Mouse (Mus musculus) neural tube, embryonic 14.5 days (tissue): ENCODE data around the gene Prps1. TPM values are rescaled to one million over a fixed set of nuclear protein-coding genes. Genes with fewer than 3 reads are reported as not detected.

Experiments
- ATAC-seq: fragments of 200-750 bp; cut with Nextera tagmentation; 2 replicates; pipeline ENCODE4 v1.8.0; 2017; ENCODE audit warnings: low read depth, mild to moderate bottlenecking, moderate TSS enrichment, moderate library complexity
- H3K27ac ChIP-seq: fragments of 300-500 bp; sonication (generic); 2 replicates; pipeline ENCODE4 v1.5.1; 2014; ENCODE audit warnings: low read depth, mild to moderate bottlenecking, control low read depth, low read length, moderate library complexity, mixed read lengths
- H3K27me3 ChIP-seq: fragments of 300-500 bp; sonication (generic); 2 replicates; pipeline ENCODE4 v1.6.1; 2014; ENCODE audit warnings: low read length; ENCODE audit not compliant: control insufficient read depth, insufficient read depth
- H3K36me3 ChIP-seq: fragments of 300-500 bp; sonication (generic); 2 replicates; pipeline ENCODE4 v1.6.1; 2014; ENCODE audit warnings: low read length, mixed read lengths; ENCODE audit not compliant: control insufficient read depth, insufficient read depth
- H3K4me1 ChIP-seq: fragments of 300-500 bp; sonication (generic); 2 replicates; pipeline ENCODE4 v1.6.1; 2014; ENCODE audit warnings: low read length; ENCODE audit not compliant: control insufficient read depth, insufficient read depth
- H3K4me2 ChIP-seq: fragments of 300-500 bp; sonication (generic); 2 replicates; pipeline ENCODE4 v1.6.1; 2014; ENCODE audit warnings: mild to moderate bottlenecking, low read depth, low read length, control low read depth
- H3K4me3 ChIP-seq: fragments of 300-500 bp; sonication (generic); 2 replicates; pipeline ENCODE4 v1.5.1; 2014; ENCODE audit warnings: low read depth, low read length, control low read depth, mixed read lengths
- H3K9ac ChIP-seq: fragments of 300-500 bp; sonication (generic); replicated peaks from 2 replicates; pipeline ENCODE4 v1.6.1; 2014; ENCODE audit warnings: low read depth, mild to moderate bottlenecking, control low read depth, low read length, mixed read lengths
- H3K9me3 ChIP-seq: fragments of 300-500 bp; sonication (generic); 2 replicates; pipeline ENCODE4 v1.6.1; 2016; ENCODE audit warnings: low read length; ENCODE audit not compliant: control insufficient read depth
- WGBS: fragments of 180-500 bp; shearing (Covaris S2); extraction: QIAGEN DNeasy Blood & Tissue Kit; methylation state at CpG from one replicate; pipeline ENCODE4 v1.1.7; 2014; 5-methylcytosine and 5-hydroxymethylcytosine counted together
- polyA plus RNA-seq: library from polyadenylated mRNA; unstranded; fragments of >200 nt; fragmentation: Nextera tagmentation; extraction: Ambion mirVana; gene quantifications from 2 replicates; pipeline ENCODE4 v1.2.1, GENCODE M21; 2014

The Prps1 gene
- polyA plus RNA-seq, result 89.1 and 98.9 TPM in 2 replicates

DNA sequence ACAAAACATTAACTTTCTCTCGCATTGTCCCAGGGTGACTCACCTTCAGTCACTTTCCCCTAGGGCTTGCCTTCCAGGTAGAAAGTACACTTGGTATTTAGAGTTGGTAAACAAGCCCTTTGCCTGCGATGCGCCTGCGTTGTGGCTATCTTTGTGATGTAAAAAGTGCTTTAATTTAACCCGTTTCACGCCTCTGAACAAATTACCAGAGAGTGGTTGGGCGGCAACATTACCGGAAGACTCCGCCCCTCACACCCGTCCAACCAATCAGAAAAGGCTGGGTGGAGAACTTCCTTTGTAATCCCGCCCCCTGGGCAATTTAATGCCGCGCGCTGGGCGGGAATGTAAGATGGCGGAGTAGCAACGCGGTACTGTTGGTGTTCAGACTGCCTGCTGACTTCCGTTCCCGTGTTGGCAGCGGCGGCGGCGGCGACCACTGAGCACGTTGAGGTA is at the start of gene Prps1:
Prps1 (plus strand) TSS at position 335 of the 453 bp plus-strand sequence.
- 16% methylated on average over 26 of the region's 26 CpGs for whole genome bisulfite sequencing
- peak within 1 kb of the TSS; percentile 28; the same call in 1 of the 2 replicates for H3K27ac ChIP-seq
- peak within 1 kb of the TSS; percentile 55 for H3K4me2 ChIP-seq
- peak within 1 kb of the TSS; percentile 53 for H3K9ac ChIP-seq
- no peaks in the 10 kb centered on the region for H3K27me3 ChIP-seq
- no peaks in the 10 kb centered on the region for H3K9me3 ChIP-seq
- peak within 1 kb of the TSS; percentile 48 for H3K4me3 ChIP-seq
- H3K4me1 ChIP-seq, result no peaks in the 10 kb centered on the region
- ATAC-seq, result peak; percentile 98
- H3K36me3 ChIP-seq, result no peaks in the 10 kb centered on the region

DNA sequence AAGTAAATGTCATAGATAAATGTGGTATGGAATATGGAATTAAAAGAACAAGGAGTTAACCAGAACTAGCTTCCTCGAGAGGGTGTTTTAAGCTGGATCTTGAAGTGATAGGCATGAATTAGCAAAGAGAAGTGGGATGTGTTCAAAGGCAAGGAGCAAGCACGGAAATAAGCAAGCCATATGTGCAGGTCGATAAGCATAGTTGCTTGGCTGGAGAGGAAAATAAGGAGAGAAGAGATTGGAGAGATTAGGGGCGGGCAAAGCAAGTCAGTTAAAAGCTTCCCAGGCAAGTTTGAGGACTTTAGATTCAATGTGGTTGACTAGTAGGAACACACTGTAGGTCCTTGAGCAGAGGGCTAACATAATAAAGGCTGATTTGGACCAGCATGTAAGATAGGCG is 48.8 kb upstream of the Prps1 start:
- 85% methylated on average over 5 of the region's 5 CpGs for WGBS

DNA sequence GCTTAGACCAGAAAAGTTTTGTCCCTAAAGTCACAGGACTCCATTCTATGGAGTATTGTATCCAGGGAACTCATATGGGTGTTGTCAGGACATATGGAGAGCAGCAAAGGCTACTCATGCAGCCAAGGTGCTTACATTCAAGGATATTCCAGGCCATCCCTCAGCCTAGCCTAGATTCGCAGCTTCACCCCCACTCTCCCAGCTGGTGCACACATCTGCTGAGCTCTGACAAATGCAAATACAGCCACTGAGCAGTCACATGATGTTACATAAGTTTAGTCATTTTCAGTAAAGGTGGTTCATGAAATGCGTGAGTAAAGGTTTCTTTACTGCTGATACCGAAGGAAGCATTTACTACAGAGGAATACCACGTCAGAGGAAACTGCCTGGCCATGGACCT is 37.9 kb upstream of the Prps1 start:
- Histone ChIP-seq H3K9me3 (no peaks in the 10 kb centered on the region), H3K27me3 (peaks cover 3% of the 10 kb centered on the region; the same call in 1 of the 2 replicates), H3K9ac (no peak overlapping the region), H3K27ac (no peak overlapping the region), H3K4me2 (no peak overlapping the region), H3K4me1 (no peaks in the 10 kb centered on the region), H3K4me3 (no peak overlapping the region), H3K36me3 (no peaks in the 10 kb centered on the region)
- 80% methylated on average over 4 of the region's 4 CpGs for WGBS
- ATAC-seq, result no peak

More for the DNA sequence above, 48.8 kb upstream of the Prps1 start:
- Histone ChIP-seq H3K9ac (no peak overlapping the region), H3K4me3 (no peak overlapping the region), H3K9me3 (no peaks in the 10 kb centered on the region), H3K27me3 (no peaks in the 10 kb centered on the region), H3K27ac (no peak overlapping the region), H3K4me2 (no peak overlapping the region), H3K4me1 (no peaks in the 10 kb centered on the region), H3K36me3 (no peaks in the 10 kb centered on the region)
- ATAC-seq, result no peak

DNA sequence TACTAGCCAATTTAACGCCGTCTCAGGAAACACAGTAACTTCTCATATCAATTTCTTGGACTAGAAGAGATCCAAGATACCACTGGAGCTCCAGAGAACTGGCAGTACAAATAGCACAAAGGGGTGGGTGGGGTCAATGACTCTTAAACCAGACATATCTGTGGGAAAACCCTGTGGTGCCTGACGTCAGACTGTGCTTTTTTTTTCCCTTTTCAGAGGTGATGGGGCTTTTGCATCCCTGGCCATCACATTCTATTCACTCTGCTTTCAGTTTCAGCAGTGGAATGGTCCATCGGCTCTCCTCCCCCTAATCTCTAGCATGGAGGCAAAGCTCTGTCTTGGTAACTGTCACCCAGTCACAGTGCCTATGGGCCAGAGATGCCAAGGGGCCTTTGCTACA is 29.3 kb upstream of the Prps1 start:
- Histone ChIP-seq H3K9me3 (no peaks in the 10 kb centered on the region), H3K27me3 (no peaks in the 10 kb centered on the region), H3K36me3 (no peaks in the 10 kb centered on the region), H3K9ac (no peak overlapping the region), H3K4me1 (no peaks in the 10 kb centered on the region), H3K27ac (no peak overlapping the region), H3K4me3 (no peak overlapping the region), H3K4me2 (no peak overlapping the region)
- 74% methylated on average over 4 of the region's 4 CpGs for WGBS
- ATAC-seq, result no peak

DNA sequence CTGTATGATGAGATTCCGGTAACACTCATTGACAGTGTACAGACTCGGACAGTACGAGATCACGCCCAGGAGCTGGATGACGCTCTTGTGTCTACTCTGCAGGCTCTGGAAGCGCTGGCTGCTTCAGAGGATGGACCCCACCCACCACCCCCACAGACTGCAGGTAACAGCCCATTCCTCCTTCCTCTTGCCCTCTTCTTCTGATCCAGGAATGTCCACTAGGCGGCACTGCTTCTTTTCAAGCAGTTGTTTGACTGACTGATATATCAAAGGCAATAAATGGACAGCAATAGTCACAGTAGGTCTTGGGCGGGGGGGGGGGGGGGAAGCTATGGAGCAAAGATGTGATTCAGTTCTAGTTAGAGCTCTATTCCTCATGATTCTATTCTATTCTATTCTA is 28.2 kb upstream of the Prps1 start:
- no peak for ATAC-seq
- Histone ChIP-seq H3K27me3 (no peaks in the 10 kb centered on the region), H3K9me3 (no peaks in the 10 kb centered on the region), H3K4me1 (no peaks in the 10 kb centered on the region), H3K27ac (no peak overlapping the region), H3K36me3 (no peaks in the 10 kb centered on the region), H3K4me3 (no peak overlapping the region), H3K4me2 (no peak overlapping the region), H3K9ac (no peak overlapping the region)
- 76% methylated on average over 7 of the region's 8 CpGs for WGBS

DNA sequence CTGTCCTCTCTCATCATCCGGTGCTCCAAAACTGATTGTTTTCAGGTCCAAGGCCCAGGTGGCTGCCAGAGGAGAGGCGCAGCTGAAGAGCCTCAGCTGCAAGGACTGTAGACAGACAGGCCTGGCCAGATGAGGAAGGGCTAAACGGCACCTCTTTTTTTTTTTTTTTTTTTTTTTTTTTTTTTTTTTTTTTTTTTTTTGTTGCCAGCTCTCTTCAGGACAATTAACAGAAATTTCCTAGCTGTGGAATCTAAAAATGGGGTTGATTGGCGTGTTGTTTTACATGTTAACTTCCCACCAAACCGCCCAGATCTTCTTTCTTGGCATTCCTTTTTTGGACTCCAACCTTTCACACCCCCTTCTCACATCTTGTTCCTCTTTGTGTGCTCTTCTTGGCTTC is 26.4 kb upstream of the Prps1 start:
- no peak overlapping the region for H3K4me2 ChIP-seq
- no peaks in the 10 kb centered on the region for H3K9me3 ChIP-seq
- WGBS, result 80% methylated on average over 5 of the region's 5 CpGs
- H3K9ac ChIP-seq, result no peak overlapping the region
- H3K4me3 ChIP-seq, result no peak overlapping the region
- H3K36me3 ChIP-seq, result no peaks in the 10 kb centered on the region
- no peak for ATAC-seq
- H3K4me1 ChIP-seq, result no peaks in the 10 kb centered on the region
- no peaks in the 10 kb centered on the region for H3K27me3 ChIP-seq
- H3K27ac ChIP-seq, result no peak overlapping the region

DNA sequence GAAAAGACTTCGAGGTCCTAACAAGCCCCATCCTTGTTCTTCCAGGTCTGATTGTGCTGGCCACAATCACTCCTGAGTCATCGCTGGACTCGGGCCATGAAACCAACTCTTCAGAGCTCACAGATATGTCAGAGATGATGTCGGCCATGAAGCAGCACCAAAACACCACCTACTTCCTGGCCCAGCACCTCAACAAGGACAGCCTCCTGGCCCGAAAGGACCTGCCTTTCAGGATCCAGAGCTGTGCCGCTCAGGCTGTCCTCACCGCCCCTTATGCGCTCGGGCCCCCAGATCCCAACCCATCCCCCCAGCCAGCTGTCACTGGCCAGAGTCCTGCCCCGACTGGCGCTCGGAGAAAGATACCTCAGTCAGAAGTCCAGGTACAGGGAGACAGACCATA is 25.9 kb upstream of the Prps1 start:
- Histone ChIP-seq H3K4me2 (no peak overlapping the region), H3K4me1 (no peaks in the 10 kb centered on the region), H3K27me3 (no peaks in the 10 kb centered on the region), H3K27ac (no peak overlapping the region), H3K4me3 (no peak overlapping the region), H3K9ac (no peak overlapping the region), H3K9me3 (no peaks in the 10 kb centered on the region), H3K36me3 (no peaks in the 10 kb centered on the region)
- 82% methylated on average over 12 of the region's 12 CpGs for WGBS
- ATAC-seq, result no peak

DNA sequence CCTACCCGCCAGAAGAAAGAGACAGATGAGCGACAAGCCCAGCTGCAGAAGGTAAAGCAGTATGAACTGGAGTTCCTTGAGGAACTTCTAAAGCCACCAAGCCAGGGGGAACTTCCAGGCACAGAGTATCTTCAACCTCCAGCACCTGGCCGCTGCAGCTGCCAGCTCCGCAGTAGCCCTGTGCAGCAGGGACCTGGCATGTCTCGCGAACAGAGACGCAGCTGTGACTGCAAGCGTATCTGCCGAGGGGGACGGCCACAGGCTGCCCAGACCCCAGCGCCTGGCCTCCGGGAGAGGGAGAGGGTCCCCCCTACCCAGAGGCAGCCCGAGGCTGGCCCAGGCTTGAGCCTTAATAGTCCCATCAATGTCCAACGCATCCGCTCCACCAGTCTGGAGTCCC is 24.4 kb upstream of the Prps1 start:
- ATAC-seq, result no peak
- H3K4me1 ChIP-seq, result no peaks in the 10 kb centered on the region
- no peaks in the 10 kb centered on the region for H3K9me3 ChIP-seq
- H3K27ac ChIP-seq, result no peak overlapping the region
- no peak overlapping the region for H3K4me2 ChIP-seq
- H3K36me3 ChIP-seq, result no peaks in the 10 kb centered on the region
- 86% methylated on average over 12 of the region's 15 CpGs for WGBS
- H3K9ac ChIP-seq, result no peak overlapping the region
- no peaks in the 10 kb centered on the region for H3K27me3 ChIP-seq
- H3K4me3 ChIP-seq, result no peak overlapping the region

DNA sequence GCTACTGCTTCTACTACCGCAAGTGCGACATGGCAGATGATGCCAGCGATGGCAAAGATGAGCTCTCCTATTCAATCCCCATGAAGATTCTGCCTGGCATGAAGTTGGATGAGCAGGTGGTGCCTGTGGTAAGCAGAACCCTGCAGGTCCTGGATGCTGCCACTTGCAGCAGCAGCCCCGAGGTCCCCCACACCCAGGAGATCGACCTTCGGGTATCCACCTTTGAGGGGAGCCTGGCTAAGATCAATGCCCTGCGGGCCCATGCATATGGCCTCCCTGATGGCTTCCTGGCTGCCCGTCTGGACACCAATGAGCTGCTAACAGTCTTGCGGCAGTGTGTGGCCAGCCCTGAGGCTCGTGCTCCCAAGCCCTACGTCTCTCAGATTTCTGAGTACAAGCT is 23.6 kb upstream of the Prps1 start:
- H3K4me1 ChIP-seq, result no peaks in the 10 kb centered on the region
- WGBS, result 92% methylated on average over 10 of the region's 11 CpGs
- H3K4me2 ChIP-seq, result no peak overlapping the region
- H3K36me3 ChIP-seq, result no peaks in the 10 kb centered on the region
- no peaks in the 10 kb centered on the region for H3K27me3 ChIP-seq
- no peak overlapping the region for H3K9ac ChIP-seq
- no peak overlapping the region for H3K27ac ChIP-seq
- H3K9me3 ChIP-seq, result no peaks in the 10 kb centered on the region
- ATAC-seq, result no peak
- no peak overlapping the region for H3K4me3 ChIP-seq

DNA sequence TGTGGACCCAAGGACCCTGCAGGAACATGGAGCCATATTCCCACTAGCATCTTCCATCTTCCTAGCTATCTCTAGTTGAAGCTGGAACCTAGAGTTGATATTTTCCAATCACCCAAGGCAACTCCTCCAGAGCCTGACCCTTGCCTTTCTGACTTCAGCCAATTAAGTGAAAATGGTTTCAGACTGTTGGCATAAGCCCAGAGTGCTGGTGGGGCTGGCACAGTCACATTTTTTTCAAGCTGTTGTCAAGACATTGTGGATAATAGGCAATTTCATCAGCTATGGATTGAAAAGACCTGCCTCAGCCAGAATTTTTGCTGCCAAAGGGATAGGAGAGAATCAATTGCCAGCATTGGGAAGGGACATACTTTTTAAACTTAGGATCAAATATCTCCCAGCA is 18.5 kb upstream of the Prps1 start:
- Histone ChIP-seq H3K4me2 (no peak overlapping the region), H3K9ac (no peak overlapping the region), H3K36me3 (no peaks in the 10 kb centered on the region), H3K27ac (no peak overlapping the region), H3K4me3 (no peak overlapping the region), H3K4me1 (no peaks in the 10 kb centered on the region), H3K27me3 (no peaks in the 10 kb centered on the region), H3K9me3 (no peaks in the 10 kb centered on the region)
- ATAC-seq, result no peak
